Mouse (Mus musculus) adrenal gland, adult 8-10 months (tissue): Measurements from ENCODE around the gene Vat1. TPM values are rescaled to one million over a fixed set of nuclear protein-coding genes. Genes with fewer than 3 reads are reported as not detected.
"Not testable (repeated sequence)": the region's sequence is repeated elsewhere in the genome, so short reads cannot be mapped to it uniquely, and the experiment has no call there.

Source experiments
- DNase-seq: peaks from one replicate; pipeline ENCODE4 v3.0.0; 2022
- total RNA-seq, 4 experiments: library from RNA; stranded (reverse); gene quantifications; 2 replicates each; pipeline ENCODE4 v1.2.4; 2022

The Vat1 gene
- total RNA-seq, 4 experiments from 2014 or later, result 135 to 192 (median 171) TPM

- peak; percentile 72 for DNase-seq
Observed at GRCm38 (mm10) chr11:101465101-101465868, 745 bp downstream of the Vat1 start.

GRCm38 (mm10) chr11:101464211-101465100, 1.6 kb downstream of the Vat1 start, which contains the start of gene Rnd2:
Gene Rnd2, plus strand, starts transcription at chr11:101464999.
- DNase-seq, result no peak

- DNase-seq, result no peak
Observed at GRCm38 (mm10) chr11:101462583-101463440, 3.2 kb downstream of the Vat1 start.

- DNase-seq, result no peak
Observed at GRCm38 (mm10) chr11:101462141-101462540, 3.9 kb downstream of the Vat1 start.

- no peak for DNase-seq
Observed at GRCm38 (mm10) chr11:101460321-101460720, 5.7 kb downstream of the Vat1 start.

- no peak for DNase-seq
Observed at GRCm38 (mm10) chr11:101459716-101460115, 6.3 kb downstream of the Vat1 start.

- no peak for DNase-seq
Observed at GRCm38 (mm10) chr11:101458217-101458616, 7.8 kb downstream of the Vat1 start.

GRCm38 (mm10) chr11:101457631-101458030, 8.4 kb downstream of the Vat1 start:
- no peak for DNase-seq

GRCm38 (mm10) chr11:101455627-101456026, 10.4 kb downstream of the Vat1 start:
- DNase-seq, result no peak

GRCm38 (mm10) chr11:101454702-101455101, 11.3 kb downstream of the Vat1 start:
- DNase-seq, result no peak

GRCm38 (mm10) chr11:101452093-101452774, 13.8 kb downstream of the Vat1 start:
- no peak for DNase-seq

GRCm38 (mm10) chr11:101451536-101451935, 14.5 kb downstream of the Vat1 start:
- DNase-seq, result no peak

- DNase-seq, result no peak
Observed at GRCm38 (mm10) chr11:101450394-101450793, 15.6 kb downstream of the Vat1 start.

- not testable (repeated sequence) for DNase-seq
Observed at GRCm38 (mm10) chr11:101449596-101449995, 16.4 kb downstream of the Vat1 start.

GRCm38 (mm10) chr11:101448899-101449298, 17.1 kb downstream of the Vat1 start:
- DNase-seq, result no peak

GRCm38 (mm10) chr11:101448274-101448746, 17.7 kb downstream of the Vat1 start, which contains the start of gene Ifi35:
Gene Ifi35, plus strand, starts transcription at chr11:101448407.
- peak; percentile 86 for DNase-seq

- DNase-seq, result no peak
Observed at GRCm38 (mm10) chr11:101447786-101448185, 18.2 kb downstream of the Vat1 start.

- not testable (repeated sequence) for DNase-seq
Observed at GRCm38 (mm10) chr11:101446860-101447259, 19.2 kb downstream of the Vat1 start.

- DNase-seq, result no peak
Observed at GRCm38 (mm10) chr11:101446319-101446718, 19.7 kb downstream of the Vat1 start.

- no peak for DNase-seq
Observed at GRCm38 (mm10) chr11:101442760-101443159, 23.3 kb downstream of the Vat1 start.

GRCm38 (mm10) chr11:101442127-101442693, 23.8 kb downstream of the Vat1 start, which contains the start of gene Rpl27:
Gene Rpl27, plus strand, starts transcription at chr11:101442298.
- peak; percentile 98 for DNase-seq
